Mouse (Mus musculus): ENCODE data around the gene Spire2. TPM values are rescaled to one million over a fixed set of nuclear protein-coding genes. Genes with fewer than 3 reads are reported as not detected.

Spire2 gene
- polyA plus RNA-seq, 1 experiment = not detected

DNA sequence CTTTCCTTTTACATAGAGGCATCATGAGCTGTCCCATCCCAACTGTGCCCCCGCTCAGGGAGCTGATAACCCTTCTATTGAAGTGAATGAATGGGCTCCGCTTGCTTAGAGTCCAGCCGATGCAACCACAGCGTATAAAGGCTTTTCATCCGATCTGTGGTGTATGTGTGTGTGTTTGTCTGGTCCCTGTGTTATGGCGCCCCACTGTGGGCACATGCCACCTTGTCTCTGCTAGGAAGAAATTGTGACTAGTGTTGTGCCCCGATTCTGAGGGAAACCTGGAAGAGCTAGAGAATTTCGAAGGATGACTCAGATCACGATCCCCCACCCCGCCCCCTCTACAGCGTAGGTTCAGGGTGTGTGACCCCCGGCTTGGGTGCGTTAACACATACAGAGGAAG lies 20.3 kb downstream of the Spire2 start:
- Histone ChIP-seq H3K4me1 (ENCODE audit: control insufficient read depth, insufficient read depth, low read length) (peaks cover 7% of the 10 kb centered on the region; the same call in 1 of the 2 replicates), H3K27ac (ENCODE audit: insufficient read depth, low read depth, low read length) (no peak overlapping the region), H3K4me3 (ENCODE audit: insufficient read depth, low read depth, low read length) (no peak overlapping the region)
- TF ChIP-seq CTCF (IDR thresholded peaks at IDR 0.05; ENCODE audit: insufficient read depth, low read depth, low read length) (no peak), POLR2A (IDR thresholded peaks at IDR 0.05; ENCODE audit: insufficient read depth, low read depth, low read length) (no peak)
- WGBS = 31% methylated on average over 13 of the region's 13 CpGs

DNA sequence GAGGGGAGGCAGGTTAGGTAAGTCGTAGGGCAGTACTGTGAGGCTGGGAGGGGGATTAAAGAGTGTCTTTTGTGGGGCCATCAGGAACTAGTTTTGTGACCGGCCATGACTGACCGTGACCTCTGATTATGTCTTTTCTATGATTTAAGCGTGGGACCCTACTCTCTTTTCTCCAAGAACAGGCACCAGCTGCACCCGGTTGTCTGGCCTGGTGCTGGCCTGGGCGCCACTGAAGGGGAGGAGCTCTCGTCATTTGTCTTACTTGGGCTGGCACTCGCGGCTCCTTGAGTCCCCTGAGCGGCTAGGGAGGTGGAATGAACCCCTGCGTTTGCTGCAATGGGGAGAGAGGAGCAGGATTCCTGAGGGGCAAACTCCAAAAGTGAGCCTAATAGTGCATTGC lies 20.7 kb downstream of the Spire2 start:
- whole genome bisulfite sequencing = 40% methylated on average over 11 of the region's 11 CpGs
- TF ChIP-seq CTCF (IDR thresholded peaks at IDR 0.05; ENCODE audit: insufficient read depth, low read depth, low read length) (no peak), POLR2A (IDR thresholded peaks at IDR 0.05; ENCODE audit: insufficient read depth, low read depth, low read length) (no peak)
- Histone ChIP-seq H3K4me3 (ENCODE audit: insufficient read depth, low read depth, low read length) (no peak overlapping the region), H3K27ac (ENCODE audit: insufficient read depth, low read depth, low read length) (no peak overlapping the region), H3K4me1 (ENCODE audit: control insufficient read depth, insufficient read depth, low read length) (peaks cover 7% of the 10 kb centered on the region; the same call in 1 of the 2 replicates)

DNA sequence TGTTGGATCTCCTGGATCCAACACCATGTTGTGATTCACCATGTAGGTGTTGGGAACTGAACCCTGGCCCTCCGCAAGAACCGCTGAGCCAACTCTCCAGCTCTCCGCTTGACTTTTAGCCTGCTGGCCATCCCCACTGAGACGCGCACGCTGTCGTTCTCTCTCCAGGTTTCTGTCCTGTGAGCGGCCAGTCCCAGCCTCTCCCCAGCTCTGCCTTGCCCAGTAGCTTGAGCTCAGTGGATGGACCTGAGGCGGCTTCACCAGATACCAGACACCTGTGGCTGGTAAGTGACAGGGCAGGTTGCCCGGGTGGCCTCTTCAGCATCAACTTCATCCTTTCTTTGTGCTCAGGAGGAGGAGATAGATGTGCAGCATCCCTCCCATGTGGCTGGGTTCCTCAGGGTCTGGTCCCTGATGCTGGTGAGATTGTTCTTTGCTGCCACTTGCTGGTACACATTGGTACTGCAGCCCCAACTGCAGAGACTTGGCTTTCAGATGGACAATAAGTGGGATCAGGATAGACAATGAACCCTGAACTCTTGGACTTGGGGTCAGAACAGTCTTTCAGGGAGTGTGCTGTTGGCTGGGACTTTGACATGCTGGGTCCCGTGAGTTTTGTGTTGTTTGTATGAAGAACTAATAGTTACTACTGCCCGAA lies 28.7 kb downstream of the Spire2 start:
- Histone ChIP-seq H3K27ac (ENCODE audit: insufficient read depth, low read depth, low read length) (no peak overlapping the region), H3K4me1 (ENCODE audit: control insufficient read depth, insufficient read depth, low read length) (no peaks in the 10 kb centered on the region), H3K4me3 (ENCODE audit: insufficient read depth, low read depth, low read length) (no peak overlapping the region)
- 39% methylated on average over 12 of the region's 12 CpGs for WGBS
- no peak for TF ChIP-seq POLR2A (IDR thresholded peaks at IDR 0.05; ENCODE audit: insufficient read depth, low read depth, low read length)
- no peak for TF ChIP-seq CTCF (IDR thresholded peaks at IDR 0.05; ENCODE audit: insufficient read depth, low read depth, low read length)

DNA sequence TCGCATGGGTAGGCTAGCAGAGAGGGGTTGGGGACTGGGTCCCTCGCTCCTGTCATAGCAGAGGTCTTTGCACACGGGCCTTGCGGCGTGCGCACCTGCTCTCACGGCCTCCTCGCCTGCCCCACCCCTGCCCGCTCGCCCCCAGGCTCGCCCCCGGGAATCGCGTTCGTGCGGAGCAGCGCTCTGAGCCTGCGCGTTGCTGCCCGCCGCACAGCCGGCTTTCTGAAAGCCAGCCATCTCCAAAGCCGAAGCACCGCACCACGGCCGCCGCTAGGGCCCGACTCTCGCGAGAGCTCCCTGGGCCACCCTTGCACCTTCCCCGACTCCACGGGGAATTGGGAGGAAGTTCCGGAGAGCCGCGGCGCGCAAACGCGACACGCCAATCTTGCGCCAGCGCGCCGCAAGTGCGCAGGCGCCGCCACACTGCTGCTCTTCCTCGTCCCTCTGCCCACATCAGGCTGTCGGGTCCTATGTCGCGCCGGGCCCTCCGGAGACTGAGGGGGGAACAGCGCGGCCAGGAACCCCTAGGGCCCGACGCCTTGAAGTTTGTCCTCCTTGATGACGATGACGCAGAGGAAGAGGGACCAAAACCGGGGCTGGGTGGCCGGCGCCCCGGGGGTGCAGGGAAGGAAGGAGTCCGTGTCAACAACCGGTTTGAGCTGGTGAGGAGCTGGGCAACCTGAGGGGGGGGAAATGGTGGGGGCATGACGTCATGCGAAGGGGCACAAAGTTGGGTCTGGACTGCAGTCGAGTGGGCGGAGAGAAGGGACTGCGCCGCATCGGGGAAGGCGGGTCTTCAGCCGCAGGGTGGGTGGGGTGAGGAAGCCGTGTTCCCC lies 41.1 kb downstream of the Spire2 start, which contains the start of gene Tcf25:
Gene Tcf25, plus strand, starts transcription at position 351 of the 836 bp plus-strand sequence.
- Histone ChIP-seq H3K4me3 (ENCODE audit: insufficient read depth, low read depth, low read length) (peak within 1 kb of the TSS; percentile 95), H3K4me1 (ENCODE audit: control insufficient read depth, insufficient read depth, low read length) (peaks cover 10% of the 10 kb centered on the region), H3K27ac (ENCODE audit: insufficient read depth, low read depth, low read length) (peak within 1 kb of the TSS; percentile 98)
- TF ChIP-seq POLR2A (IDR thresholded peaks at IDR 0.05; ENCODE audit: insufficient read depth, low read depth, low read length) = peak; percentile 73
- peak; percentile 47; the same call in 1 of the 2 replicates for TF ChIP-seq CTCF (IDR thresholded peaks at IDR 0.05; ENCODE audit: insufficient read depth, low read depth, low read length)
- under 1% methylated on average over 75 of the region's 75 CpGs for WGBS

DNA sequence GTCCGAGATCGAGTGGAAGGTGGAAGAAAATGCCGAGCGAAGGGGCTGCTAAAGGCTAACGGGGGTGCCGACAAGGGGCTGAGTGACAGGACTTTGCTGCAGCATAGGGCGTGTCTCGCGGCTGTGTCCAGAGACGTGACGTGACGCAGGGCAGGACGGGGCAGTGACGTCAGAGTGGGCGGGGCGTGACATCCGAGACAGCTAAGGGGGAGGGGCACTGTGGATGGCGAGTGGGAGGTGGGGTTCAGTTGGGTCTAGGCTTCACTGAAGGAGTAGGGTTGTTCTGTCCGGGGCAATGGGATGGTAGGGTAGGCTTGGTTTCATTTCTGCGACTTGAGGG lies 41.7 kb downstream of the Spire2 start:
- H3K4me3 ChIP-seq (ENCODE audit: insufficient read depth, low read depth, low read length) = peak overlapping the region; percentile 95

DNA sequence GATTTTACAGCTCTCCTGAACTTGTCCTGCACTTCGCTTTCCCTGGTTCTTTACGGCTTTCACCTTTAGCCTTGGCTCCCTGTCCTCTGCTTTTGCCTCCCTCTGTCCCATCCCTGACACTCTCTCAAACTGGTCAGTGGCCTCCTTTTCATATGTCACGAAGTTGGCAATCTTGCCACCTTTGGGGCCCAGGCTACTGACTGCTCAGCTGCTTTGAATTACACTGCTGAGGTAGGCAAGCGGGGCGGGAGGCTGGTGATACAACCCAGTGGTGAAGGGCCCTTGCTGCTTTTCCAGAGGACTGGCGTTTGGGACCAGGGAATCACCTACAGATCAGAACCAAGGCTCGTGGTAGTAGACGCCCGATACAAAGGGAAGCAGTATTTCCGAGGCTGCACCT lies 43.2 kb downstream of the Spire2 start:
- TF ChIP-seq POLR2A (IDR thresholded peaks at IDR 0.05; ENCODE audit: insufficient read depth, low read depth, low read length) (no peak), CTCF (IDR thresholded peaks at IDR 0.05; ENCODE audit: insufficient read depth, low read depth, low read length) (no peak)
- Histone ChIP-seq H3K27ac (ENCODE audit: insufficient read depth, low read depth, low read length) (no peak overlapping the region), H3K4me3 (ENCODE audit: insufficient read depth, low read depth, low read length) (0 out of 2 replicates have a peak overlapping the region, but pooled peaks have one; percentile 1), H3K4me1 (ENCODE audit: control insufficient read depth, insufficient read depth, low read length) (peaks cover 12% of the 10 kb centered on the region)
- 49% methylated on average over 10 of the region's 10 CpGs for WGBS

More for the DNA sequence above, 41.7 kb downstream of the Spire2 start:
- H3K27ac ChIP-seq (ENCODE audit: insufficient read depth, low read depth, low read length) = peak overlapping the region; percentile 98
- H3K4me1 ChIP-seq (ENCODE audit: control insufficient read depth, insufficient read depth, low read length) = peaks cover 10% of the 10 kb centered on the region
- TF ChIP-seq CTCF (IDR thresholded peaks at IDR 0.05; ENCODE audit: insufficient read depth, low read depth, low read length) (no peak), POLR2A (IDR thresholded peaks at IDR 0.05; ENCODE audit: insufficient read depth, low read depth, low read length) (no peak)
- WGBS = under 1% methylated on average over 20 of the region's 20 CpGs

DNA sequence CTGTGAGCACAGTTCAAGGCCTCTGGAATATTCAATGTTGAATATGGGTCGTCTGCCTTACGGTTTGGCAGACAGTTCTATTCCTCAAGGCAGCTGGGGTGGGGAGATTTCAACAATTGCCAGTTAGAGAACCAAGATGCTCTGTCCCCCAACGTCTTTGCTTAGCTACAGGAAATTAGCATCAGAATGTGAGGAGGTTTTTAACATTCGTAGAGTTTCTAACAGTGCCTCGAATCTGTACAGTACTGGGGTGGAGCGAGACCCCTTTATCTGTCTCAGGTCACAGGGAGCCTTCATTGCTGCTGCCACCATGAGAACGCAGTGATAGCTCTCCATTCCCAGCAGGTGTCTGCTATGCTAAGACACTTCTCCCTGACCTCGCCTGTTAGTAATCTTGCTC lies 43.6 kb downstream of the Spire2 start:
- H3K27ac ChIP-seq (ENCODE audit: insufficient read depth, low read depth, low read length) = no peak overlapping the region
- 23% methylated on average over 8 of the region's 8 CpGs for WGBS
- H3K4me1 ChIP-seq (ENCODE audit: control insufficient read depth, insufficient read depth, low read length) = peaks cover 12% of the 10 kb centered on the region
- no peak for TF ChIP-seq POLR2A (IDR thresholded peaks at IDR 0.05; ENCODE audit: insufficient read depth, low read depth, low read length)
- TF ChIP-seq CTCF (IDR thresholded peaks at IDR 0.05; ENCODE audit: insufficient read depth, low read depth, low read length) = no peak
- 0 out of 2 replicates have a peak overlapping the region, but pooled peaks have one; percentile 1 for H3K4me3 ChIP-seq (ENCODE audit: insufficient read depth, low read depth, low read length)

DNA sequence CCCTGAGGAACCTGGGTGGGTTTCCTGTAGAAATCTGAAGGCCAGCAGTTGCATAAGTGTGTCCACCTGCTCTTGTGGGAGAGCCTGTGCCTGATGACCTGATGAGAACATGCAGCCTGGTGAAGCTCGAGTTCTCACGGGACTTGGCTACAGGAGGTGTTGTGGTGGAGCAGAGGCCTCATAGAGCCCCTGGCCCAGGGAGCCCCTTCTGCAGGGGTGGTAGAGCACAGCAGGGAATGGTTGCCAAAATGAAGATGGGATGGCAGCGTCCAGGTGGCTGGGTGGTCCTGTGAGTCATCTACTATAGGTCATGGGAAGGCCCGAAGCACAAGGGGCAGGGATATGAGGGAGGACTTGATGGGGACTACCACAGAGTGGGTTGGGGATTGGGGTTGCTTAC lies 49.2 kb downstream of the Spire2 start:
- TF ChIP-seq CTCF (IDR thresholded peaks at IDR 0.05; ENCODE audit: insufficient read depth, low read depth, low read length) (no peak), POLR2A (IDR thresholded peaks at IDR 0.05; ENCODE audit: insufficient read depth, low read depth, low read length) (0 out of 2 replicates have a peak, but pooled peaks have one; percentile 12)
- Histone ChIP-seq H3K4me1 (ENCODE audit: control insufficient read depth, insufficient read depth, low read length) (peaks cover 2% of the 10 kb centered on the region; the same call in 1 of the 2 replicates), H3K4me3 (ENCODE audit: insufficient read depth, low read depth, low read length) (no peak overlapping the region), H3K27ac (ENCODE audit: insufficient read depth, low read depth, low read length) (no peak overlapping the region)
- WGBS = 87% methylated on average over 4 of the region's 4 CpGs

DNA sequence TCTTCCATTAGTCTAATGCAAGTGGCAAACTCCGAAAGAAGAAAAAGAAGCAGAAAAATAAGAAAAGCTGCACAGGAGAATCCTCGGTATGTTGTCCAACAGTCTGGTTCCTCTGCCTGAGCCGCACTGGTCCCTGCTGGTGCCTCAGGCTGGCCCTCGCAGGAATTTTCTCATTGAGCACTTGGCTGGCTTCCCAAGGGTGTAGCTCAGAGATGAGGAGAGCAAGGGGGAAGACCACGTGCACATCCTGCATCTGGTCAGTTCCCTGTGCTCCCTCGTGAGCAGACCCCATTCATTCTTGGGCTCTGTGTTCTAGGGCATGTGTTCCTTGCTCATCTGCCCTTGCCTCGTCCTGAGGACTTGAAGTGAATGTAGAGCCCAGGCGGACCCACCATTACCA lies 50.0 kb downstream of the Spire2 start:
- no peak overlapping the region for H3K27ac ChIP-seq (ENCODE audit: insufficient read depth, low read depth, low read length)
- 80% methylated on average over 8 of the region's 8 CpGs for WGBS
- TF ChIP-seq POLR2A (IDR thresholded peaks at IDR 0.05; ENCODE audit: insufficient read depth, low read depth, low read length) (no peak), CTCF (IDR thresholded peaks at IDR 0.05; ENCODE audit: insufficient read depth, low read depth, low read length) (no peak)
- no peak overlapping the region for H3K4me3 ChIP-seq (ENCODE audit: insufficient read depth, low read depth, low read length)
- H3K4me1 ChIP-seq (ENCODE audit: control insufficient read depth, insufficient read depth, low read length) = peaks cover 2% of the 10 kb centered on the region; the same call in 1 of the 2 replicates

All from olfactory bulb, adult 2 months (tissue).